Mouse (Mus musculus) cerebellum, adult 9-10 months (tissue): ENCODE results near the gene Pkp3.

Source experiments
- DNase-seq: peaks from one replicate; pipeline ENCODE4 v3.0.0; 2022

Gene Pkp3

GRCm38 (mm10) chr7:141096021-141096420 lies 18.0 kb downstream of the Pkp3 start:
- no peak for DNase-seq

GRCm38 (mm10) chr7:141096649-141097056 lies 18.6 kb downstream of the Pkp3 start:
- DNase-seq, result no peak

DNA sequence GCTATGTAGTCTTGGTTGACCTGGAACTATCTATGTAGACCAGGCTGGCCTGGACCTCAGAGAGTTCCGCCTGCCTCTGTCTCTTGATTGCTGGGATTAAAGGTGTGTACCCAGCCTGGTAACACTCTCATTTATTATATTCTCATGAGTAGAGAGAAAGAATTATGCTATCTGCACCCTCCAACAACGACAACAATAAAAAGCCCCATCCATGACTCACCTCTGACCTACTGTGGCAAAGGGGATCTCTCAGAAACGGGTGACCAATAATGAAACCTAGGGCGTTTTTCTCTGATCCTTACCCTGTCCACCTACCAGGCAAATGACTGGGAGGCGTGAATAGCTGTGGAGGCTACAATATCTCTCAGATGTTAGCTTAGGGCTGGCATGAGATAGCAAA lies 19.2 kb downstream of the Pkp3 start:
- DNase-seq, result no peak

DNA sequence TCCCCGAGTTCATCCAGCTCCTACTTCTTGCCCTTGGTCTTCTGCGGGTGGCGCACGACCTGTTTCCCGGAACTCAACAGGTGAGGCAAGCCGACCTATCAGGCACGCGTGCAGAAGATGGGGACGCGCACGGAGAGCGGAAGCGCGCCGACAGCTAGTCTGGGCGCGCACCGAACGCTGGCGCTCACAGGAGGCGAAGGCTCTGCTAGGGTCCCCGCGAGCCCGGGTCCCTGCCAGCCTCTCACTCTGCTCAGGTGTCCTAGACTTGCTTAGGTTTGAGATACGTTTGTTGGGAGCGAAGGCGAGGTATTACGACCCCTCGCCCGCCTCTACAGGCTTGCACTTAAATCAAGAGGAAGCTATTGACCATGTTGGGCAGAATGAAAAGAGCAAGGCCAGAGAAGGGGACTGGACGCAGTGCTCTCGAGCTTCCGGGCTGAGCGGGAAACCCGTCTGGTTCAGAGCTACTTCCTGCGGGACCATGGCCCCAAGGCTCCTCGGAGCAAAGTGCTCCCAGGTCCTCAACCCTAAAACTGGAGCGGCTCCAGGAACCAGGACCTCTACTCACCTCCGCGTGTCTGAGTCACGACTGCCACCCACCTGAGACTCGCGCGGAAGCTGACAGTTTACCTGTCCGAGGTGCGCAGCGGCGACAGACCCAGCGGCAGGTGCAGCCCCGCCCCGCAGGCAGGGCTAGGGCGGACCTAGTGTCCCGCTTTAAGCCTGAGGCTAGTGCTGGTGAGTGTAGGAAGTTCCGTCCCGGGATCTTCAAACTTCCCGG lies 22.1 kb downstream of the Pkp3 start, which contains the start of gene Sigirr:
Gene Sigirr, minus strand, starts transcription at position 662 of the 781 bp plus-strand sequence.
- no peak for DNase-seq

- no peak for DNase-seq
These were observed 25.1 kb downstream of the Pkp3 start for GRCm38 (mm10) chr7:141103161-141103560.

DNA sequence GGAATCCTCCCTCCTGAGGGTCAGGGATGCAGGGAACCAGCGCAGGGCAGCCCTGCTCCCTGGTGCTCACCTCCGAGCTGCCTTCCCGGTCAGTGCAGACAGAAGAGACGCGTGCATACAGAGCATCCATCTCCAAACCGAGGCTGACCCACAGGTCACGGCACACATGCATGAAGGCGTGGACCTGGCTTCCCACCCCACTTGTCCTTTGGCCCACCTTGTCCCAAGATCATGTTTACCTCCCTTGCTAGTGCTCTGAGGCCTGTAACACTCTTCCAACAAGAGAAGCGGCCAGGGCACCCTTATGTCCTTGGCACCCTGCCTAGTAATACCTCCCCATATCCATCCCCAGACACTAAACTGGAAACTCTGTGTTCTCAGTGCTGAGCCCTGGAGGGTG lies 37.9 kb downstream of the Pkp3 start:
- no peak for DNase-seq

- no peak for DNase-seq
These were observed 39.6 kb downstream of the Pkp3 start, which contains the start of gene Ano9 for GRCm38 (mm10) chr7:141117636-141118035. Ano9 (minus strand) TSS chr7:141117806.

DNA sequence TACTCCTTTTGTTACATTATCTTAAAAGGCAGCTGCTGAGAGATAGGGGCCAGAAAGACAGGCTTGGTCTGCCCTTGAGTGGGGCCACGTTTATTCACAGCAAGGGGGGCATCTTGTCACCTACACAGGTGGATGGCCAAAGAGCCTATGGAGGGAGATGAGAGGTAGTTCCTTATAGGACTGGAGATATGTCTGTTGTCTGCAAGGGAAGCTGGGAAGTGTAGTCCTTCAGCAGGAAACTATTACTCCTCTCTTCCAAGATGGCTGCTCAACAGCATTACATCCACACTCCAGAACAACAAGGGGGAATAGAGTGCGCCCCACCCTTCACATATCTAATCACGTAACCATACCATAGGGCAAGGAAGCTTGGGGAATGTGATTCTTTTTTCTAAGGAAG lies 41.5 kb downstream of the Pkp3 start:
- no peak for DNase-seq

GRCm38 (mm10) chr7:141120605-141121004 lies 42.6 kb downstream of the Pkp3 start:
- DNase-seq, result no peak

GRCm38 (mm10) chr7:141121051-141121531 lies 43.1 kb downstream of the Pkp3 start:
- no peak for DNase-seq

DNA sequence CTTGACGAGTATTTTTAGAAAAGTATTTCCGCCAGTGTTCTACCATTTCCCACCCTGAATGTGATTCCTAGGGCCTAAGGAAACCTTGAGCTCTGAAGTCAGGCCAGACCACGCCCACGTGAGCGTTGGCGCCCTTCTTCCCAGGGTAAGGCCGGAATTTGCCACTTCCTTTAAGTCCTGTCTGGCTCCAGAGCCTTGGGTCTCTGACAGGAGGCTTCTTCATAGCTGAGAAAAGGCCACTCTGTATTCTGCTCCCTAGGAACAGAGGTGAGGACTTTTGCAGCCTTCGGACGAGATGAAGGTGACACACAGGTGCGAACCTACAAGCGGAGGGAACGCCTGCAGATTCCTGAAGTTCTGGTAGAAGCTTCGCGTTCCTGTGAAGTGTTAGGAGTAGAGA lies 44.2 kb downstream of the Pkp3 start, which contains the start of gene Ptdss2:
Gene Ptdss2, plus strand, starts transcription at position 138 of the 400 bp plus-strand sequence.
- DNase-seq, result peak; percentile 51

- DNase-seq, result peak; percentile 94
These were observed 44.9 kb downstream of the Pkp3 start for GRCm38 (mm10) chr7:141122689-141123516.

DNA sequence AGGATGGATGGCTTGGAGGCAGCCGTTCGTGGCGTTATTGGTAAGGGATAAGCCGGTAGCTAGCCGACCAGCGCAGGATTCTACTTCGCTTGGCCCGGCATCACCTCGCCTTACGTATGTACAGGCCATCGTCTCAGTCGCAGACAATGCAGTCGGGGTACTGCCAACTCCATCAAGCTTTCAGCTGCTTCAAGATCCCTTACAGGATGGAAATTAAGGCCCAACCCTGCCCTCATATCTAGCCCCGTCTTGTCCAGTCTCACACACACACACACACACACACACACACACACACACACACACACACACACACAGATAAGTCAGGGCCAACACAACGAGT lies 45.5 kb downstream of the Pkp3 start:
- DNase-seq, result no peak

GRCm38 (mm10) chr7:141131024-141131820 lies 53.2 kb downstream of the Pkp3 start:
- peak; percentile 89 for DNase-seq

- DNase-seq, result no peak
These were observed 54.1 kb downstream of the Pkp3 start for GRCm38 (mm10) chr7:141131904-141132755.
